Mouse (Mus musculus) ES-E14 (cell line): ENCODE measurements around the gene Gm15517. TPM values are rescaled to one million over a fixed set of nuclear protein-coding genes. Genes with fewer than 3 reads are reported as not detected.
A peak's percentile ranks its signal among the peaks of the same experiment; 100 is the strongest.

Experiments used
- DNase-seq: peaks from one replicate; pipeline ENCODE4 v3.0.0-alpha.2; 2013; ENCODE audit warnings: low read depth, low spot score
- H3K27ac ChIP-seq: 2 replicates; pipeline ENCODE4 v1.5.1; 2012; ENCODE audit warnings: low read depth, mild to moderate bottlenecking, low read length, moderate library complexity, mixed read lengths; ENCODE audit not compliant: poor library complexity, insufficient read depth, severe bottlenecking
- H3K36me3 ChIP-seq: 2 replicates; pipeline ENCODE4 v1.6.1; 2012; ENCODE audit warnings: mild to moderate bottlenecking, low read length, moderate library complexity, mixed read lengths; ENCODE audit not compliant: control insufficient read depth, poor library complexity, insufficient read depth, severe bottlenecking
- H3K4me1 ChIP-seq, 2 experiments: fragments of 150-350 bp in 1 of 2; sonication (generic) in 1 of 2; 2 replicates each; pipeline ENCODE4 v1.6.1; 2012; ENCODE audit warnings: low read length in 2 of 2, mild to moderate bottlenecking in 1 of 2, mixed read lengths in 1 of 2; ENCODE audit not compliant: control insufficient read depth in 2 of 2, insufficient read depth in 2 of 2, poor library complexity in 1 of 2
- H3K4me3 ChIP-seq, 2 experiments: fragments of 150-350 bp in 1 of 2; sonication (generic) in 1 of 2; 2 replicates each; pipeline ENCODE4 v1.5.1; 2012; ENCODE audit warnings: low read length in 2 of 2, low read depth in 1 of 2, mild to moderate bottlenecking in 1 of 2, mixed read lengths in 1 of 2; ENCODE audit not compliant: insufficient read depth in 1 of 2, poor library complexity in 1 of 2, severe bottlenecking in 1 of 2
- H3K9ac ChIP-seq: 2 replicates; pipeline ENCODE4 v1.6.1; 2012; ENCODE audit warnings: low read depth, mild to moderate bottlenecking, low read length, mixed read lengths; ENCODE audit not compliant: poor library complexity, insufficient read depth, severe bottlenecking
- H3K9me3 ChIP-seq: fragments of 150-350 bp; sonication (generic); 2 replicates; pipeline ENCODE4 v1.6.1; 2012; ENCODE audit warnings: low read depth, mild to moderate bottlenecking, low read length; ENCODE audit not compliant: control insufficient read depth, insufficient read depth
- CHD2 ChIP-seq: IDR thresholded peaks from 2 replicates; pipeline ENCODE4 v1.6.1; 2014; ENCODE audit warnings: mild to moderate bottlenecking, low read depth, low read length, inconsistent platforms
- HCFC1 ChIP-seq: IDR thresholded peaks from 2 replicates; pipeline ENCODE4 v1.6.1; 2012; ENCODE audit warnings: low read length, inconsistent platforms, borderline replicate concordance; ENCODE audit not compliant: insufficient read depth
- MAFK ChIP-seq: IDR thresholded peaks from 2 replicates; pipeline ENCODE4 v1.6.1; 2014; ENCODE audit warnings: mild to moderate bottlenecking, low read depth, low read length, inconsistent platforms; ENCODE audit not compliant: insufficient read depth
- ZC3H11A ChIP-seq: IDR thresholded peaks from 2 replicates; pipeline ENCODE4 v1.6.1; 2012; ENCODE audit warnings: low read depth, mild to moderate bottlenecking, inconsistent platforms, low read length, borderline replicate concordance
- ZNF384 ChIP-seq: IDR thresholded peaks from 2 replicates; pipeline ENCODE4 v1.6.1; 2012; ENCODE audit warnings: low read depth, low read length, inconsistent platforms
- in situ Hi-C, 2 experiments: fragments of 600-800 bp; cut with MboI; formaldehyde crosslinking; loops; one replicate each; pipeline ENCODE4 v1.15.1; 2025; ENCODE audit warnings: low sequenced_read_pairs in 2 of 2, inconsistent platforms in 1 of 2; ENCODE audit not compliant: unreplicated experiment in 2 of 2
- total RNA-seq: library from RNA; depleted of rRNA; stranded (reverse); fragments of 300-350 nt; gene quantifications from 2 replicates; pipeline ENCODE4 v1.2.3, GENCODE M21; 2012

Gene Gm15517
- total RNA-seq, 1 experiment, result 1.4 TPM

- H3K4me1 ChIP-seq, result peaks cover 0 to 6% of the 10 kb centered on the region in 2 experiments; a peak in 1 of 4 replicates
- in situ Hi-C loops, result loop anchor here (10.0 to 25.0 kb wide), 4 partner anchors 52 to 174 kb away; partner anchors contain the start of genes Lrrc4b (in 1 of the 2) and Shank1 (in 1 of the 2)
- H3K36me3 ChIP-seq, result no peaks in the 10 kb centered on the region
- TF ChIP-seq CHD2 (no peak), MAFK (no peak), HCFC1 (peak; percentile 40; the same call in 1 of the 2 replicates), ZC3H11A (peak; percentile 95; the same call in 1 of the 2 replicates), ZNF384 (peak; percentile 92; the same call in 1 of the 2 replicates)
- peak overlapping the region; percentile 12; the same call in 1 of the 2 replicates for H3K9ac ChIP-seq
- H3K9me3 ChIP-seq, result no peaks in the 10 kb centered on the region
- peak; percentile 96 for DNase-seq
- no peak overlapping the region for H3K27ac ChIP-seq
- H3K4me3 ChIP-seq, result peak overlapping the region; percentile 26 to 47; a peak in 3 of 4 replicates
Observed at GRCm38 (mm10) chr7:44262791-44263643, 1.8 kb downstream of the Gm15517 start.

DNA sequence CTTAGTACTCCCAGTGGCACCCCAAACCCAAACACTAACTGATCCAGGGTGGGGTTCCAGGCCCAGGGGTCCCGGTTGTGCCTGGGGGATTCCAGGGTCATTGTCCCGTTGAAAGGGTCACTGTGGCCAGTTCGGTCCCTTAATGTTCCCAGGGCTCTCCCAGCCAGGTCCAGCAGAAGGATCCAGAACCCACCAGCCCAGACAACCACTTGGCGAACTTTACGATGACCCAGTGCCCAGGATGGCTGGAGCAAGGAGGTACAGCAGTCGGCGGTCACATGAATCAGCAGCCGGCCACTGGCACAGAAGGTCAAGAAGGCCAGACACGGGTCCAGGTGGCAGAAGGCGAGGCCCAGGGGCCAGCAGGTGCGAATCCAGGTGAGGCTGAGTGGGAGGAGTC, 6.9 kb downstream of the Gm15517 start:
- TF ChIP-seq CHD2 (no peak), MAFK (no peak), ZNF384 (no peak)
- Histone ChIP-seq H3K9me3 (no peaks in the 10 kb centered on the region), H3K36me3 (no peaks in the 10 kb centered on the region), H3K4me1 (peaks cover 0 to 4% of the 10 kb centered on the region in 2 experiments; a peak in 2 of 4 replicates), H3K27ac (no peak overlapping the region), H3K9ac (no peak overlapping the region), H3K4me3 (no peak overlapping the region)
- in situ Hi-C loops, result loop anchor here (10.0 to 25.0 kb wide), 4 partner anchors 47 to 169 kb away; partner anchors contain the start of genes Lrrc4b (in 1 of the 2) and Shank1 (in 1 of the 2)
- no peak for DNase-seq

DNA sequence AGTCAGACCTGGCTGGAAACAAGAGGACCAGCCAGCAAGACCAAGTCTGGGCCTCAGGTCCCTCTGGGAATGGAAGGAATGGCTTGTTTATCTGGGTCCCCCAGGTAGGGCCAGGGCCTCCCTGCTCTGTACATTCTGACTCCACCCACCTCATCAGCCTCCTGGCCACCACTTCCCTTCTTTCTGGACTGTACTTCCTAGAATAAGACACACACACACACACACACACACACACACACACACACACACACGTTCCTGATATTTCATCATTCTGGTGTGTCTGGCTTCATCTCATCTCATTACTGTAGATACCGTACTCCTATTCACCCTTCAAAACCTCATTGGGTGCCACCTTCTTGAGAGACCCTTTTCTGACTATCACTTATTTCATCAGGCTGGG, 8.2 kb downstream of the Gm15517 start:
- TF ChIP-seq HCFC1, result no peak
- Histone ChIP-seq H3K4me3 (no peak overlapping the region), H3K9ac (no peak overlapping the region), H3K4me1 (peaks cover 0 to 12% of the 10 kb centered on the region in 2 experiments; a peak in 2 of 4 replicates), H3K9me3 (no peaks in the 10 kb centered on the region), H3K36me3 (no peaks in the 10 kb centered on the region), H3K27ac (no peak overlapping the region)
- no peak for DNase-seq
- in situ Hi-C loops, result loop anchor here (10.0 to 25.0 kb wide), 4 partner anchors 45 to 168 kb away; partner anchors contain the start of genes Lrrc4b (in 1 of the 2) and Shank1 (in 1 of the 2)

DNA sequence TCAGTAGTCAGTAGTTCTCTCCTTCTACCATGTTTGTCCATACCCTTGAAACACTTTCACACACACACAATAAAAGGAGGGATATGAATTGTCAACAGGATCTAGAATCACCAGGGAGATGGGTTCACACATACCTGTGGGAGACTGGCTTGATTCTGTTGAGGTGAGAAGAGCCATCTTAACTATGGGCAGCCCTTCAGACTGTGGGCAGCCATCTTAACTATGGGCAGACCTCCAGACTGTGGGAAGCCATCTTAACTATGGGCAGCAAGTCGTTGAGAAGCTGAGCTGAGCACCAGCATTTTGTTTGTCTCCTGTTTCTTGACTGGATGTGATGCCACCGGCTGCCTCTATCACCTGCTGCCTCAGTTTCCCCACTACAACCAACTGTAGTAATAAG, 10.1 kb downstream of the Gm15517 start:
- H3K9ac ChIP-seq, result no peak overlapping the region
- no peaks in the 10 kb centered on the region for H3K9me3 ChIP-seq
- no peak overlapping the region for H3K4me3 ChIP-seq
- H3K4me1 ChIP-seq, result peaks cover 0 to 16% of the 10 kb centered on the region in 2 experiments; a peak in 2 of 4 replicates
- no peaks in the 10 kb centered on the region for H3K36me3 ChIP-seq
- no peak overlapping the region for H3K27ac ChIP-seq
- no peak for DNase-seq
- TF ChIP-seq ZC3H11A (no peak), HCFC1 (peak; percentile 93)
- in situ Hi-C loops, result loop anchor here in 1 of 2 experiments (25.0 kb wide), 1 partner anchor 166 kb away; the partner anchor contains the start of gene Lrrc4b
